Mouse (Mus musculus): ENCODE measurements at regions not wholly inside any gene's neighbourhood (a gene's known extent, or its start where the extent isn't known, plus 50 kb on each side); places are given as distances from the start of the nearest gene placed in this dataset.

GRCm38 (mm10) chr6:49961166-49961565 is 138.7 kb downstream of the Npy start:
- TF ChIP-seq POLR2A (IDR thresholded peaks at IDR 0.05; ENCODE audit: insufficient read depth, low read length), result no peak
- TF ChIP-seq CTCF (IDR thresholded peaks at IDR 0.05; ENCODE audit: low read depth, low read length), result no peak
- no peak for TF ChIP-seq EP300 (IDR thresholded peaks at IDR 0.05; ENCODE audit: insufficient read depth, low read depth, low read length)

All from ES-Bruce4 (cell line).